Mouse (Mus musculus): ENCODE data around the gene Ctxn2.

DNA sequence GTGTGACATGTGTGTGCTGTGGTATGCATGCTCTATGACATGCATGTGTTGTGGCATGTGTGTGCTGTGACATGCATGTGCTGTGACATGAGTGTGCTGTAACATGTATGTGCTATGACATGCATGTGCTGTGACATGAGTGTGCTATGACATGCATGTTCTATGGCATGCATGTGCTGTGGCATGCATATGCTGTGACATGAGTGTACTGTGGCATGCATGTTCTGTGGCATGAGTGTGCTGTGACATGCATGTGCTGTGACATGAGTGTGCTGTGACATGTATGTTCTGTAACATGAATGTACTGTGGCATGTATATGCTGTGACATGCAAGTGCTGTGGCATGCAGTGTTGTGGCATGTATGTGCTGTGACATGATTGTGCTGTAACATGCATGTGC lies 56.4 kb downstream of the Ctxn2 start:
- no peak for TF ChIP-seq CTCF (IDR thresholded peaks at IDR 0.05; ENCODE audit: low read depth, low read length)
- TF ChIP-seq POLR2A (IDR thresholded peaks at IDR 0.05; ENCODE audit: extremely low read depth, insufficient read depth, low read length) = no peak
